Mouse (Mus musculus) G1E (cell line): ENCODE results near the gene Ahnak2.
"Not testable (repeated sequence)": the region's sequence is repeated elsewhere in the genome, so short reads cannot be mapped to it uniquely, and the experiment has no call there.

Experiments used
- CTCF ChIP-seq: IDR thresholded peaks from 2 replicates; pipeline ENCODE4 v1.5.1; 2012; ENCODE audit warnings: low read depth, low read length, inconsistent platforms, mixed read lengths
- POLR2AphosphoS5 ChIP-seq: IDR thresholded peaks from 2 replicates; pipeline ENCODE4 v1.6.1; 2012; ENCODE audit warnings: low read depth, low read length, inconsistent platforms; ENCODE audit not compliant: insufficient replicate concordance
- TAL1 ChIP-seq: conservative IDR thresholded peaks from 2 replicates; pipeline ENCODE4 v1.6.1; 2012; ENCODE audit warnings: low read depth, low read length, inconsistent platforms, mixed read lengths

- not testable (repeated sequence) for TF ChIP-seq TAL1, CTCF, POLR2AphosphoS5
Measured at GRCm38 (mm10) chr12:112841338-112841892, 39.0 kb upstream of the Ahnak2 start.
